Mouse (Mus musculus) layer of hippocampus, adult 2 months (tissue): ENCODE results near the gene Fryl. TPM values are rescaled to one million over a fixed set of nuclear protein-coding genes. Genes with fewer than 3 reads are reported as not detected.

ENCODE experiments used
- DNase-seq, 2 experiments: peaks; one replicate each; pipeline ENCODE4 v3.0.0; 2022; ENCODE audit warnings: low spot score in 2 of 2
- H3K27ac ChIP-seq: fragments of 200-600 bp; 2 replicates; pipeline ENCODE4 v1.8.1; 2022
- H3K4me3 ChIP-seq: fragments of 200-600 bp; 2 replicates; pipeline ENCODE4 v1.8.1; 2022; ENCODE audit warnings: mild to moderate bottlenecking
- CTCF ChIP-seq: fragments of 200-600 bp; conservative IDR thresholded peaks from 2 replicates; pipeline ENCODE4 v1.8.1; 2022; ENCODE audit warnings: antibody characterized with exemption, mild to moderate bottlenecking, moderate library complexity
- total RNA-seq, 2 experiments: library from RNA; stranded (reverse); gene quantifications; 2 replicates each; pipeline ENCODE4 v1.2.3; 2021

Fryl gene
- total RNA-seq, 2 experiments from 2014 or later: 66.0 to 81.4 TPM

DNA sequence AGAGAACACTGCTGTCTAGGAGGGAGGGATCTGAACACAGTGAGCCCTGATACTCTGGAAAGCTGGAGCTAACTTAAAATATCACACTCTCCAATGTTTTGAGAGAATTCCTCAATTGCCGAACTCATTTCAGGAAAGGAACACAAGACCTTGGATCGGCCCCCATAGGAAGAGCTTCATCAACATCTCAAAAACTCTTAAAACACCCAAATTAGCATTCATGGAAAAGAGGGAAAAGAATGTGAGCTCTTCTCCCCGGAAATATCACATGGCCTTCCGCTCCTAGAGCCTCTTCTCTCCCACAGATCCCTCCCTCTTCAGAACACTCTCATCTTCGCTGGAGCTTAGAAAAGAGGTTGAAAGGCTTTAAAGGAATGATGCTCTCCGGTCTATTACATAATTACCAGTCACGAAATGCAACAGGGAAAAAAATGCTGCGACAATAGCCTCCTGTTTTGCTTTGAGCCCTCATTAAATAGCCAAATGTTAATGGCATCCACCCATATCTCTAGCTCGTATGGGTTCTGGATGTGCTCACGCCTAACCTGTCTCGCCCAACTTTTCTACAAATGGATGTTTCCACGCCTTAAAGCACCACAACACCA lies 84.4 kb downstream of the Fryl start:
- DNase-seq: no peak
- no peak for TF ChIP-seq CTCF
- Histone ChIP-seq H3K4me3 (no peak overlapping the region), H3K27ac (peak overlapping the region; percentile 4; the same call in 1 of the 2 replicates)

DNA sequence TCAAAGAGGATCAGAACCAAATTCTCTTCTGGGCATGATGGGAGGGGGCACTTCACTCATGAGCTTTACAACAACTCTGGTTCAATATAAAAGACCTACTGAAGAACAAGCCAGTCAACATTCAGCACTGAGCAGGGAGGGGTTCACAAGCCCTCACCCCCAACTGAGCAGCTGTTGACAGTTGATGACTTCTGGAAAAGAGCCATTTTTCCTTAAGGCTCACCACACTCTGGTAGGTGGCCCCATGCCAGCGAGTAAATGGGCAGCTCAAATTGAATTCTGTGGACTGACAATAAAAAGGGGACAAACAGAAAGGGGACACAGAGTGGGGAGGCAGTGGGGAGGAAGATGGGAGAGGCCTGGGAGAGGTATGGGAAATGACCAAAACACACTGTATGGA lies 85.2 kb downstream of the Fryl start:
- Histone ChIP-seq H3K4me3 (no peak overlapping the region), H3K27ac (no peak overlapping the region)
- no peak for DNase-seq
- no peak for TF ChIP-seq CTCF

DNA sequence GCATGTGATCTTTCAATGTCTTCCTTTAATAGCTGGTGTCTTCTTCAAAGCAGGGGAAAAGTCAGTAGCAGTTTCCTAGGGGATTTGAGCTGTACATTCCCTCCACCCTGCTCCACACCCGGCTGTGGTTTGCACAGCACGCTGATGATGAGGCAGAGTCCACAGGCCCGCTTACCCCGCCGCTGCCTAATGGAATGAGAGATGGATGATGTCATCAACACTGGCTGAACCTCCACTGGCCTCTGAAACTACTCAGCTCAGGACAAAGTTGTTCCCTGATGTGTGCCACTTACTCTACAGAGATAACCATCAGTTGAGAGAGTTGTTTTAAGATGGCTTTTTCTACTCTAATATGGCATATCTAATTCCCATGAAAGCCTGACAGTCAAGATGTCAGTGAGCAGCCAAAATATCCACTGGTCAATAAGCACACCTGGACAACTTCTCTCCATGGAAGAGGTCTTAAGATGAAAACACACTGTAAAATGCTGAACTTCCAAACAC lies 87.6 kb downstream of the Fryl start:
- DNase-seq: no peak
- H3K4me3 ChIP-seq: peak overlapping the region; percentile 17; the same call in 1 of the 2 replicates
- peak overlapping the region; percentile 59 for H3K27ac ChIP-seq
- no peak for TF ChIP-seq CTCF

DNA sequence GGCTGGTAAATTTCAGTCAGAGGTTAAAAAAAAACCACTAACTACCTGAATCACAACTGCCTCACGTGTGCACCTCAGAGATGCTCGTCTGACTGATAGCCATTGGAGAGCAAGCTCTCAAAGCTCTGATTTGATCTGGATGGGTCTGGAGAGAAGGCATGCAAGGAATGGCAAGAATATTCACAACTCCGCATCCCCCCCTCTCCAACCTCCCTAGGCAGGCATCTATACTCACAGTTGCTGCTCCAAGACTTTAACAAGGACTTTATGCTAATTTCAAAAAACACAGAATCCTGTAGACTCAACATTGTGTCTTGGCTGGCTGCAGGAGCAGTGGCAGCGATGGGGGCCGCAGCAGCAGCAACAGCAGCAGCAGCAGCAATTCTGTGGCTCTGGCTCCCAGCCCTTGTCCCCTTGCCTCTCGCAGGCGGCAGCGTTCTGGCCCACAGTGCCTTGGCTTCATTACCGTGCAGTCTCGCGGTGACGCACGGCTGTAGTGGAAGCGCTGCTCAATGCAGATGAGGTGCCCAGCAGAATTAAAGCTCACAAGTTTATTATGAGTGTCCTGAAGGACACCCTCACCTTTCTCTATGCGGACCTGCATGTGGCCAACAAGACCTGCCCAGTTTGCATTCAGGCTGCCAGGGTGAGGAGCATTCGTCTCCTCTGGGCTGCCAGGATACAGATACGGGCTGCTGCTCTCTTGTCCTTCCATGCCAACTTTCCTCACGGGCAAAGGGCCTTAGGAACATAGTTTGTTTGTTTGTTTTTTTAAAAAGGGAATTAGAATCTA lies 88.2 kb downstream of the Fryl start:
- peak; percentile 19 to 20 for DNase-seq
- Histone ChIP-seq H3K27ac (peak overlapping the region; percentile 59), H3K4me3 (peak overlapping the region; percentile 17)
- TF ChIP-seq CTCF: no peak

DNA sequence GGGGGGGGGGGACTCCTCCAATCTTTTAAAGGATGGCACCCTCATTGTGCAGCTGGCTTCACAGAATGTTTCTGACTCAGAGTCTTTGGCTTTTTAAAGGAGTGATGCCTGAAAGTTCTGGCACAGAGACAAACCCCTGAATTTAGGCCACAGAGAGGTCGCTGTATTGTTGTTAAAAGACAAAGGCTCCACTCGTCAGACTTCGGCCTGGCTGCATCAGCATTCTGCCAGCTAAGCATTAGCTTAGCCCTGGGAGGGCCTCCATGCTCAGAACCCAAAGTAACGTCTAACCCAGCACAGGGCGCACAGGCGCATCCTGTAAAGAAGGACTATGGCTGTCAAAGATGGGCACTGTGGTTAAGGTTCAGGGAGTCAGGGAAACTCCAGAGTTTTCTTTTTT lies 92.4 kb downstream of the Fryl start:
- no peak for TF ChIP-seq CTCF

DNA sequence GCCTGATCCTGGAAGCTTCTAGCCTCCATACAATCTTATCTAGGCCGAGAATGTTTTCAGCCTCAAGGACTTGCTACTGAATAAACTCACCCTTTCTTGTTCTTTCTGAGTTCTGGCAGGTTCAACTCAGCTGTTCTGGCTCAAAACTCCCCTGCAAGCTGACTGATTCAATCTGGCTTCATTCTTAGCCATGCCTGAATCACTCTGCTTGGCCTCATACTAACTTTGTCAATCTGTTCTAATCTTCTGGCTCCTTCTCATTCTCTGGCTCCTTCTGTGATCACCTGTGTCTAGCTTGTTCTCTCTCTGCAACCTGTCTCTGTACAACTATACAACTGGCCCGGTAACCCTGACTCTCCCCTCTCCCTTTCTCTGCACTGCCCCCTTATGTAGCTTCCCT lies 93.9 kb downstream of the Fryl start:
- no peak overlapping the region for H3K4me3 ChIP-seq
- TF ChIP-seq CTCF: no peak
- DNase-seq: peak in 1 of 2 experiments; percentile 52

More for the DNA sequence above, 92.4 kb downstream of the Fryl start:
- H3K4me3 ChIP-seq: no peak overlapping the region
- peak overlapping the region; percentile 63; the same call in 1 of the 2 replicates for H3K27ac ChIP-seq
- no peak for DNase-seq

DNA sequence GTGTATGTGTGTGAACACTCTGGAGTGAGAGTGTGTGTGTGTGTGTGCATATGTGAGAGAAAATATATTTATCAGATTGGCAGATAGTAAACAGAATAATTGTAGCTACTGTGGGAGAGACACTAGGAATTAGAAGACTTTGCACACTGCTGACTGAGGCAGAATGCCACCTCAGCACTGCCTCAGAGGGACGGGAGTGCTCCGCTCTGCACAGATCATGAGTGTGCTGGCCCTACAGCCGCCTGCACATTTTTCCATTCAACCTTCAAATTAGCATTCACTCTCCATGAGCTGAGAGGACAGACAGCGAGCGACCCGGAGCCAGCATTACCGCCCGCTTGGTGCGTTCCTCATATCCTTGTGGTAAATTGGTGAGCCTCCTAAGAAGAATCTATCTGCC lies 96.0 kb downstream of the Fryl start:
- DNase-seq: no peak
- TF ChIP-seq CTCF: no peak
- Histone ChIP-seq H3K4me3 (no peak overlapping the region), H3K27ac (peak overlapping the region; percentile 37; the same call in 1 of the 2 replicates)

More for the DNA sequence above, 93.9 kb downstream of the Fryl start:
- peak overlapping the region; percentile 63; the same call in 1 of the 2 replicates for H3K27ac ChIP-seq

DNA sequence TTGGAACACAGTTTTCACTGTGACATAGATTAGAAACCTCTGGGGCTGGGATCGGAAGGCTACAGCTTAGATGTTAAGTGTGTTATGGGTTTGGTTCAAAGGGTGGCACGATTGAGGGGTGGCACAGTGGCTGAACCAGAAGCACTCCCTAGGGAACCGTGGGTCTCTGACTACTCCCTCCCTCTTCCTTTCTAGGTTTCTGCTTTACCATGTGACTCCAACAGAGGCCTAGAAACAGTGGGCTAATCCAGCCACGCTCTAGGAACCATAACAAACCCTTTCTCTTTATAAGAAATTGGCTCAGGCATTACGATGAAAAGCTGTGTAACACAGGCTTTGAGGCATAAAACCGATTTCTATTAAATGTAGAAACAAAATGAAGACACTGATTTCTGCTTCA lies 98.9 kb downstream of the Fryl start:
- Histone ChIP-seq H3K4me3 (no peak overlapping the region), H3K27ac (no peak overlapping the region)
- DNase-seq: no peak
- TF ChIP-seq CTCF: no peak

DNA sequence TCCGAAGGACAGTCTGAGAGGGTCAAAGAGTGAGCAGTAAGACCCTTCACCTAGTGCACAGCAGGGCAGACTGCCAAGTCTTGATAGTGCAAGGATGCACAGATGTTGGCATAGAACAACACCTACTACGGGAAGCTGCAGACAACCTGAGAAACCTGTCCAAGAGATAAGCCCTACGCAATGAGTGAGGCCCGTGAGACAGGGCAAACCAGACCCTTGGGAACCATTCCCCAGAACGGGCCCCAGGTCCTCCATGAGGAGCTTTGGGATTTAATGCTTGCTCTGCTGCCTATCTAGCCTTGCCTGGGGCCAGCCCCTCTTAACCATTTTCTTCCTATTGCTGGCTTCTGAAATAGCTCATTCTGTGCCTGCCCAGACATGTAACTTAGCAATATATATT lies 99.4 kb downstream of the Fryl start:
- TF ChIP-seq CTCF: no peak
- no peak overlapping the region for H3K27ac ChIP-seq
- no peak overlapping the region for H3K4me3 ChIP-seq
- no peak for DNase-seq

DNA sequence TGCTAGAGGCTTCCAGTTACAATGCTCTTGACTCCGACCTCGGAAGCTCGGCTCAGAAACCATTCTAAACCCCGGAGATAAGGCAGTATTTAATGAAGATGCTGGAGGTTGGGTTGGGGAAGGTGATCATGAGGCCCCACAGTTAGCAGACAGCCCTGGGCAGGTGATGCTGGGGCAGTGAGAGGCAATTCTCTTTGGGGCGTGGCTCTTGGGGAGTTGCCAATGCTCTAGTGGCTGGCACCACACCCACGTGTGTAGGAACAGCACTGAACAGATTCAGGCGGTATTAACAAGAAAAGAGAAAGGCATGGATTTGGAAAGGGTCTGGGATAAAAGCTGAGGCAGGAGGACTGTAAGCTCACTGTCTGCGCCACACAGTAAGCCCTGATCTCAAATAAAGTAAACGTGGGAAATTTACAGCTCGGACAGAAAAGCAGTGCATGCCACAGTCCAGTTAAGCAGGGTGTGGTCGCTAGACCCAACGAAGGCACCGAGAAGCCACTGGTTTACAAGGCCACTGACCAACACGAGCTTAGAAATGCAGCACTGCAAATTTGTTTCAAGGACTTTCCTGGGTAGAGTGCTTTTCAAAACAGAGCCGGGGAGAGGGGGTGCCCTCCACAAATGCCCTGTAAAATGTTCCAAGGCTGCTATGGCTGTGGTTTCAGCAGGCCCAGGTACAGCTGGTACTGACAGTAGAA lies 100.0 kb downstream of the Fryl start:
- no peak for TF ChIP-seq CTCF
- Histone ChIP-seq H3K4me3 (no peak overlapping the region), H3K27ac (no peak overlapping the region)
- DNase-seq: no peak

DNA sequence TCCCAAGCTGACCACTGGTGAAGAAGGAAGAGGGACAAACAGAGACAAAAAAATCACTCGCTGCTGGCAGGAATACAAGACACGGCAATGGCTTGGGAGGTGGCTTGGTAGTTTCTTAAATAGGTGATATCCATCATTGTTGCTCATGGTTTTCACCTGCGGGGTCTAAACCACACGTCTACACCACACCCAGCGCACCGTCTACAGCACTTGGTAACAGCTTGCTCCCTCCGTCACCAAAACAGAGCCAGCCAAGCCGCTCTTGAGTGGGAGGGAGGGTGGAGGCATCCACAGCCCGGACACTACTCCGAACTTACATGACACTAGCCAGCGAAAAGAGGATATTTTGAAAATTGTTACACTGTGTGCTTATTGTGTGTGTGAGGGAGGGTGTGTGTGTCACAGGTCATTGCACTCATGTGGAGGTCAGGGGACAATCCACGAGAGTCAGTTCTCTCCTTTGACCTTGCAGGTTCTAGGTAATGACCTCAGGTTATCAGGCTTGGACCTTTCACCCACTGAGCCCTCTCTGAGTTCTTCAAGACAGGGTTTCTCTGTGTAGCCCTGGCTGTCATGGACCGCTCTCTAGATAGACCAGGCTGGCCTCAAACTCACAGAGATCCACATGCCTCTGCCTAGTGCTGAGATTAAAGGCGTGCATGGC lies 102.5 kb downstream of the Fryl start:
- Histone ChIP-seq H3K4me3 (no peak overlapping the region), H3K27ac (no peak overlapping the region)
- no peak for TF ChIP-seq CTCF
- DNase-seq: no peak

DNA sequence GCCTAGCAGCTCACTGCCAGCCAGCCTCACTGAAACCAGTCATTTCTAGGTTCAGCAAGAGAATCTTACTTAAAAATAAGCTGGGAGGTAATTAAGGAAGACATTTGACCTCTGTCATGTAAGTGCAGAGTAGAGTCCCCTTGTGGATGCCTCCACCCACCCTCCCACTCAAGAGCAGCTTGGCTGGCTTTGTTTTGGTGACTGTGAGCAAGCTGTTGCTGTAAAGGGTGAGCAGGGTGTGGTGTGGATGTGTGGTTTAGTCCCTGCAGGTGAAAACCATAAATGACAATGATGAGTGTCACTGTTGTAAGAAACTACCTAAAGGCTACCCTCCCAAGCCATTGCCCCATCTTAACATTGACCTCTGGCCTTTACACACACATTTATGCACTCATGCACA lies 104.2 kb downstream of the Fryl start:
- no peak overlapping the region for H3K4me3 ChIP-seq
- no peak overlapping the region for H3K27ac ChIP-seq
- no peak for DNase-seq
- TF ChIP-seq CTCF: no peak
